Mouse (Mus musculus): ENCODE measurements around the gene Utrn.

- TF ChIP-seq EP300 (IDR thresholded peaks at IDR 0.05) (no peak), CTCF (IDR thresholded peaks at IDR 0.05) (no peak)
Measured at GRCm38 (mm10) chr10:12460945-12461344, 408.2 kb downstream of the Utrn start.

Measured in lung, postnatal 0 days (tissue).